Mouse (Mus musculus) urinary bladder, postnatal 14 days (tissue): ENCODE data around the gene Filip1l.

ENCODE experiments used
- DNase-seq: peaks from one replicate; pipeline ENCODE4 v3.0.0; 2021; ENCODE audit warnings: low spot score

Filip1l gene

GRCm38 (mm10) chr16:57398387-57399214 lies 45.7 kb downstream of the Filip1l start:
- peak; percentile 76 for DNase-seq

- no peak for DNase-seq
These were observed 46.7 kb downstream of the Filip1l start for GRCm38 (mm10) chr16:57399566-57399965.

- DNase-seq, result no peak
These were observed 48.8 kb downstream of the Filip1l start for GRCm38 (mm10) chr16:57401702-57402101.

- DNase-seq, result no peak
These were observed 50.0 kb downstream of the Filip1l start for GRCm38 (mm10) chr16:57402910-57403309.

GRCm38 (mm10) chr16:57403825-57404224 lies 50.9 kb downstream of the Filip1l start:
- DNase-seq, result no peak

- DNase-seq, result no peak
These were observed 59.9 kb downstream of the Filip1l start for GRCm38 (mm10) chr16:57412766-57413165.

- DNase-seq, result no peak
These were observed 63.2 kb downstream of the Filip1l start for GRCm38 (mm10) chr16:57416049-57416448.

GRCm38 (mm10) chr16:57417017-57417416 lies 64.1 kb downstream of the Filip1l start:
- DNase-seq, result no peak

- DNase-seq, result no peak
These were observed 65.1 kb downstream of the Filip1l start for GRCm38 (mm10) chr16:57417955-57418354.

GRCm38 (mm10) chr16:57419332-57419731 lies 66.4 kb downstream of the Filip1l start:
- peak; percentile 32 for DNase-seq

GRCm38 (mm10) chr16:57419881-57420280 lies 67.0 kb downstream of the Filip1l start:
- DNase-seq, result no peak

- no peak for DNase-seq
These were observed 68.1 kb downstream of the Filip1l start for GRCm38 (mm10) chr16:57420773-57421556.

- DNase-seq, result no peak
These were observed 69.0 kb downstream of the Filip1l start for GRCm38 (mm10) chr16:57421680-57422417.

GRCm38 (mm10) chr16:57423001-57423800 lies 70.3 kb downstream of the Filip1l start:
- DNase-seq, result no peak

- no peak for DNase-seq
These were observed 73.8 kb downstream of the Filip1l start for GRCm38 (mm10) chr16:57426680-57427079.

GRCm38 (mm10) chr16:57427516-57428285 lies 74.8 kb downstream of the Filip1l start:
- DNase-seq, result peak; percentile 70

- no peak for DNase-seq
These were observed 76.1 kb downstream of the Filip1l start for GRCm38 (mm10) chr16:57428977-57429376.

GRCm38 (mm10) chr16:57431294-57431693 lies 78.4 kb downstream of the Filip1l start:
- no peak for DNase-seq

GRCm38 (mm10) chr16:57433173-57433572 lies 80.3 kb downstream of the Filip1l start:
- DNase-seq, result no peak

- no peak for DNase-seq
These were observed 80.8 kb downstream of the Filip1l start for GRCm38 (mm10) chr16:57433671-57434070.

- no peak for DNase-seq
These were observed 81.7 kb downstream of the Filip1l start for GRCm38 (mm10) chr16:57434640-57435039.
